Mouse (Mus musculus) fibroblast of lung, adult 2 months (primary cell): ENCODE results near the gene Myo1h.

Experiments used
- DNase-seq: peaks from one replicate; pipeline ENCODE4 v3.0.0-alpha.2; 2011; ENCODE audit warnings: low read depth

Gene Myo1h

DNA sequence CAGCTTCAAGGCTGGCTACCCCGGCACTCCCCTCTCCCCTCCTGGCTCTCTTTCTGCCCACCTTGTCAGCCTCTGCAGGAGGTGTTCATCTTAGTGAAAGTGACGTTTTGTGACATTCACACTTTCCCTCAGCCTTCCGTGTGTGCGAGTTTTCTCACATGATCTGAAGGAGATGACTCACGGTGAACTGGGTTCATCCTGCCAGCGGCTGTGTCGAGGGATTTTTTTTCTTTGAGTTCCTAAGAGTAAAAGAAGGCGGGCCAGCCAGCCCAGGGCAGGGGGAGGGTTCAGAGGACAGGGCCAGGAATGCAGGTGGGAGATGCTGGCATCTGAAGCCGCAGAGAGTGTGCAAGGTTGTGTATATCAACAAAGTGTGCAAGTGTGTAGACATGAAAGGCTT is 104.2 kb downstream of the Myo1h start:
- no peak for DNase-seq

- DNase-seq, result no peak
Measured at GRCm38 (mm10) chr5:114406592-114406991, 117.6 kb downstream of the Myo1h start.

GRCm38 (mm10) chr5:114407269-114407668 is 118.3 kb downstream of the Myo1h start:
- no peak for DNase-seq

- no peak for DNase-seq
Measured at GRCm38 (mm10) chr5:114407810-114408209, 118.8 kb downstream of the Myo1h start.

DNA sequence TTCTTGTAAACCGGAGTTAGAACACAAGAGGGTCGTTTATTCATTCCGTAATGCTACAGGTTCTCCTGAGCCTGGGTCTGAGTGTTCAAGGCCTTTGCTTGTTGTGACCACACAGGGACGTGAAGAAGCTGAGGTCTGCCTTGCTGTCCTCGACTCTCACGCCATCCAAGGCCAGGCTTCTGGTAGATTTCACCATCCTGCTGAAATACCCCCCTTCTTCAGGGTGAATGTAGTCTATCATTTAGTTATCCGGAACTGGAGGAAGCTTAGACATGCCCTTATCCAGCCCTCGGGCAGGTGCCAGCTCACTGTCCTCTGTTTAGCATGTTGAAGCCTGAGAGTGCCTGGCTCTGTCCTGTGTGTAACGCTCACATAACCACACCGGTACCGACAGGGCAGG is 119.9 kb downstream of the Myo1h start:
- no peak for DNase-seq

- DNase-seq, result no peak
Measured at GRCm38 (mm10) chr5:114410429-114410828, 121.5 kb downstream of the Myo1h start.

DNA sequence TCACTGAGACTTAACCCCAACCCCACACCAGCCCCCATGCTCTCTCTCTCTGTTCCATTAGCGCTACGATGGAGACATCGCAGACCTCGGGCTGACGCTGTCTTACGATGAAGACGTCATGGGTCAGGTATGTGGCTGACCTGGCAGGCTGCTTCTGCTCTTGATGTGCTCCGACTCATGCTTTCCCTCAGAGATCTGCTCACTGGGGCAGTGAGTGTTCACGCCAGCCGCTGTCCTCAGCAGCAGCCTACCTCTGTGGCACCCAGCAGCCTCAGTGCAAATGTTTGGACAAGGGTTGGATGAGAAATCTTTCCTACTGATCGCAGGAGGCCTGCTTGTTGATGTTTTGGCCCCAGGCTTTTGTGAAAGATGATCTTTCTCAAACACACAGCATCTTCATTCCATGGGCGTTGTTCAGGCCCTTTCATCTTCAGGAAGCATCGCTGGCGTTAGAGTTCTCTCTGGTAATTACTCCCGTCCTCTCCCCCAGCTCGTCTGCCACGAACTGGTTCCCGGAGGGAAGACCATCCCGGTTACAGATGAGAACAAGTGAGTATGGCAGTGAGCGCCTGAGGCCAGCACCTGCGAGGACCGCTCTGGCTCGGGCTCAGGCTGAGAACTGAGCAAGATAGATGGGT is 123.5 kb downstream of the Myo1h start:
- DNase-seq, result no peak

DNA sequence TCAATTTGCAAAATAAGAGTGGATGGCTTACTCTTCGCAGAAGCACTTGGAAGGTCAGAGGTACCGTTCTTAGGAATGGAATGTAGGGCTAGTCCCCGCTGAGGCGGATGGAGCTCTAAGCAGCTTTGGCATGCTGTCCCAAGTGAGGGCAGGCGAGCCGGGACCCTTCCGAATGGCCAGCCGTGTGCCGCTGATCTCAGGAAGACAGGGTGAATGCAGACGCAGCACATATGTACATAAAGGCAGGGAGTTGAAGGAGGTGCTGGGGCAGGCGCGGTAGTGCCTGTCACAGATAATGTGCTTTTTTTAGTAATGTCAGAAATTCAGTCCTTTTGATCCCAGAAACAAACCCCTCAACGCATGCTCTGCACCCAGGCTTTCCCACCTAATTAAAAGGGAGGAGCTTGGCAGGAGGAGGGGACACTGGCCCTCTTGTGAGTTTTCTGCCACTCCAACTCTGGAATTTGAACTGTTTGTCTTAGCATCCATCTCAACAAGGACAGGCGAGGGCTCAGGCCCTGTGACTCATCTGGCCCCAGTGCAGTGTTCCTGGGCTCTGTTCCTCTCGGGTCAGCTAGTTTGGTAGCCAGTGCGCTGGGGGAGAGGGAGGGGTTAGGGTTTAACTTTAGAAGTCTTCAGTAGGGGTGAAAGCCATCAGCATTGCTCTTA is 124.2 kb downstream of the Myo1h start:
- peak; percentile 65 for DNase-seq
